In genomic region chr12:16172176-16172575, GRCm38 (mm10) we compare ENCODE assay signal across 25 mouse cellular contexts.
"Had no signal": no experiment of that assay in that cellular context is flagged by ENCODE, and none has a peak within 500 bp of the region (broad histone marks: within the 10 kb centered on the region; RNA-seq: fewer than 3 reads in every experiment).

No protein-coding gene starts in this region.

- H3K9me3 ChIP-seq: heart, embryonic 10.5 days; hindbrain, embryonic 13.5 days; hindbrain, embryonic 15.5 days; kidney, embryonic 15.5 days; limb, embryonic 13.5 days; limb, embryonic 15.5 days; liver, embryonic 12.5 days had no signal

- H3K9ac ChIP-seq: heart, embryonic 12.5 days; hindbrain, embryonic 13.5 days; hindbrain, embryonic 15.5 days; kidney, embryonic 15.5 days; limb, embryonic 13.5 days; limb, embryonic 15.5 days; liver, embryonic 12.5 days; liver, embryonic 14.5 days had no signal

- H3K4me1 ChIP-seq: heart, embryonic 10.5 days; hindbrain, embryonic 13.5 days; hindbrain, embryonic 15.5 days; kidney, embryonic 15.5 days; limb, embryonic 15.5 days; liver, embryonic 12.5 days had no signal

- H3K4me2 ChIP-seq: heart, embryonic 12.5 days; hindbrain, embryonic 13.5 days; hindbrain, embryonic 15.5 days; kidney, embryonic 15.5 days; limb, embryonic 13.5 days; limb, embryonic 15.5 days; liver, embryonic 12.5 days had no signal

- H3K27ac ChIP-seq: heart, embryonic 10.5 days; hindbrain, embryonic 13.5 days; hindbrain, embryonic 15.5 days; hindbrain, postnatal 0 days; kidney, embryonic 15.5 days; kidney, postnatal 0 days; limb, embryonic 13.5 days; limb, embryonic 15.5 days; liver, embryonic 12.5 days; liver, embryonic 14.5 days had no signal

- H3K36me3 ChIP-seq: heart, embryonic 10.5 days; heart, embryonic 12.5 days; hindbrain, embryonic 13.5 days; hindbrain, embryonic 15.5 days; kidney, embryonic 15.5 days; limb, embryonic 13.5 days; limb, embryonic 15.5 days; liver, embryonic 12.5 days had no signal

- H3K27me3 ChIP-seq: heart, embryonic 12.5 days; hindbrain, embryonic 13.5 days; hindbrain, embryonic 15.5 days; kidney, embryonic 15.5 days; limb, embryonic 13.5 days; limb, embryonic 15.5 days; liver, embryonic 12.5 days had no signal

- ATAC-seq: hindbrain, postnatal 0 days; intestine, embryonic 16.5 days; liver, embryonic 12.5 days had no signal

- H3K4me3 ChIP-seq: heart, embryonic 10.5 days; heart, embryonic 12.5 days; hindbrain, embryonic 13.5 days; hindbrain, embryonic 15.5 days; kidney, embryonic 15.5 days; limb, embryonic 13.5 days; limb, embryonic 15.5 days; liver, embryonic 12.5 days had no signal

- DNase-seq: gastrocnemius, postnatal 14 days; gastrocnemius, postnatal 36 days; heart, adult 18-20 months; heart, postnatal 10 days; heart, postnatal 36 days; kidney, adult 11 months; kidney, adult 2 months; kidney, adult 9 months; kidney, postnatal 14 days; kidney, postnatal 36 days; layer of hippocampus, adult 9-11 months; layer of hippocampus, postnatal 36 days; left cerebral cortex, postnatal 4 days had no signal
